Mouse (Mus musculus) heart, adult 18-20 months (tissue): ENCODE measurements at regions not wholly inside any gene's neighbourhood (a gene's known extent, or its start where the extent isn't known, plus 50 kb on each side); places are given as distances from the start of the nearest gene placed in this dataset.

Experiments
- DNase-seq, 2 experiments: peaks; one replicate each; pipeline ENCODE4 v3.0.0; 2021 to 2022; ENCODE audit warnings: mixed read lengths in 1 of 2

DNA sequence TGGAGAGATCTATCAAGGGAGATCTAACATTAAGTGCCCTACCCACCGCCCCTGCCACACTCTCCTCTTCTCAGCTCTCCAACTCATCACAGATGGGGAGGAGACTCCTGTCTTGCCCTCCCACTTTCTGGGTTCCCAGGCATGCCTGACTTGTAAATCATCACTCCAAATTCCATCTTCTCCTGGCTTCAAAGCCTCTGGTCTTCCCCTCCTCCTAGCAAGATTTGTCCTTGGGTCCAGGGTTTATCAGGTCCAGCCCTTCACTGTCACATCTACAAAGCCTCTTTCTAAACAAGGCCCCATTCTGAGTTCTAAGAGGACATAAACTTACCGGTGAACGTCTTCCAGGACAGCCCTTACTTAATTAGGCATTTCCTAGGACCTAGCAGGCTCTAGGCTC, 73.3 kb upstream of the Col5a1 start:
- no peak for DNase-seq

- DNase-seq = peak in 1 of 2 experiments; percentile 45
Observed at GRCm38 (mm10) chr2:27813370-27813769, 72.9 kb upstream of the Col5a1 start.

GRCm38 (mm10) chr2:27818656-27819055, 67.6 kb upstream of the Col5a1 start:
- peak; percentile 27 to 37 for DNase-seq

DNA sequence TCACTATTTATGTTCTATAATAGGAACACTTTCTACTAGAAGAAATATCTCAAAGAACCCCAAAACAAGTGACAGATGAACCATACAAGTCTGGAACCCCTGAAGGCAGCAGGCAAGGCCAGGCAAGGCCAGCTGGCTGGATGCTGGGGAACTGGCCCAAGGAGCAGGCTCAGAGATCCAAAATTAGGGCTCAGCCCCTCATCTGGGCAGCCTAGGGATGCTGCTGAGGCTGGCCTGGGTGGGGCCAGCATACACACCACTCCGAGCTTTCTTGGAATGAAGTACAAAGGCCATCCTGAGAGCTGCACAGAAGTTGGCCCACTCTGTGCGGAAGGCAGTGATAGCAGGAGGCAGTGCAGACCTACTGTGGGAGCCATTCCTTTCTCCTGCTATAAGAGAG, 59.4 kb upstream of the Col5a1 start:
- DNase-seq = no peak

- no peak for DNase-seq
Observed at GRCm38 (mm10) chr2:27827582-27827981, 58.6 kb upstream of the Col5a1 start.

- peak in 1 of 2 experiments; percentile 22 for DNase-seq
Observed at GRCm38 (mm10) chr2:27828237-27828636, 58.0 kb upstream of the Col5a1 start.

GRCm38 (mm10) chr2:27829551-27829950, 56.7 kb upstream of the Col5a1 start:
- DNase-seq = no peak

DNA sequence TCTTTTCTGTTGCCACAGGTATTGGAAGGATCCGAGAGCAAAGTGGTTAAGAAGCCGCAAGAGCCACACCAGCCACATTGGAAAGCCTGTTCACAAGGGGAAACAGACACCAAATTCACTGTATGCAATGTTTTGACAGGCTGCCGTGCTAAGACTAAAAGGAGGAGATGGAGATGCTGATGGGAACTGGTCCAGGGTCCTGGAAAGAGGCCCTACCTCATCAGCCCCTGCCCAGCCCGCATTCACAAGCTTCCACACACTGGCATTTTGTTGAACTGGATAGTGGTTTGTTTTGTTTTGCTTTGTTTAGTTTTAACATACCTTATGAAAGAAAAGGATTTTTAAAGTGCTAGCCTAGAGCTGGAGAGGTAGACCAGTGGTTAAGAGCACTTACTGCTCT, 51.3 kb upstream of the Col5a1 start:
- DNase-seq = no peak

DNA sequence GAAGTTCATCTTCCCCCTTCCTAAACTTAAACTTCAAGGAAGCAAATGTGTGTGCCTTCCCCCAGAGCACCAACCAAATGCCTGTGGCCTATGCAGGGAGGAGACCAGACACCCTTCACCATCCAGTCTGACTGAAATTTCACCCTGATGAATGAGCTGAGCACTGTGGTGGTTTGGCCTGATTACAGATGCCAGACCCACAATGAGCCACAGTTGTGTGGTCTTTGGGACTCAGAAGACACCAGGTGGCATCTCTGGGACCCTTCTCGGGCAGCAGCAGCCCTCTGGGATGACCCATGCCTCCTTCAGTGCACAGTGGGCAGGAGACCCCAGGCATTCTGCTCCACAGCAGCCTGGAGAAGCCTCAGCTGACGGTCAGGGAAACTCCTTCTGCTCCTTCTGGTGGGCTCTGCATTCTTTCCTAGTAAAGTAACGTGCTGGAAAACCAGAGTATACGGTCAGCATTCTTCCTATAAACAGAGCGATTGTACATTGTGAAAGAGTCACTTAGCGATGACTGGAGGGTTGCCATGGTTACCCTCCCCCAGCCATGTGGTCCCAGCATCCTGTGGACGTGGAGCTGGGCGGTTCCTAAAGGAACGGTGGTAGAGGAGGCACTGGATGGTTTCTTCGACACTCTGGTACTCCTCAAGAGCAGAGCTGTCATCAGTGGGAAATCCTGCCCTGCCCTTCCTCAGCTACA, 50.3 kb upstream of the Col5a1 start:
- DNase-seq = no peak
